In genomic region chr16:37732023-37732761, GRCm38 (mm10) we compare ENCODE assay signal across 9 mouse cellular contexts. TPM values are rescaled to one million over a fixed set of nuclear protein-coding genes. Genes with fewer than 3 reads are reported as not detected.
DNase-seq lines count a peak whose midpoint lies in the region; ATAC-seq and TF ChIP-seq lines count a peak whose summit lies in the region.
"Had no signal": no experiment of that assay in that cellular context is flagged by ENCODE, and none has a peak within 500 bp of the region (broad histone marks: within the 10 kb centered on the region; RNA-seq: fewer than 3 reads in every experiment).

No protein-coding gene starts in this region.

- H3K36me3 ChIP-seq in heart, embryonic 16.5 days (ENCODE audit: control insufficient read depth, insufficient read depth) = no peaks in the 10 kb centered on the region
- H3K36me3 ChIP-seq: liver, embryonic 15.5 days had no signal

- H3K4me2 ChIP-seq in heart, embryonic 16.5 days (ENCODE audit: low read depth, low read length) = no peak overlapping the region
- H3K4me2 ChIP-seq: liver, embryonic 15.5 days had no signal

- H3K27me3 ChIP-seq in heart, embryonic 16.5 days (ENCODE audit: control insufficient read depth, insufficient read depth, low read length) = no peaks in the 10 kb centered on the region
- H3K27me3 ChIP-seq in cerebellum, adult 2 months (ENCODE audit: control insufficient read depth, insufficient read depth, low read length) = no peaks in the 10 kb centered on the region
- H3K27me3 ChIP-seq: liver, embryonic 15.5 days had no signal

- no peaks in the 10 kb centered on the region for H3K9me3 ChIP-seq in heart, embryonic 16.5 days (replicated peaks; ENCODE audit: control insufficient read depth, low read length)
- H3K9me3 ChIP-seq: liver, embryonic 15.5 days had no signal

- peak; percentile 8 for DNase-seq in layer of hippocampus, adult 9-10 months (ENCODE audit: low spot score)
- DNase-seq in layer of hippocampus, postnatal 25 days (ENCODE audit: extremely low spot score in 1 of 2, low spot score in 1 of 2) = no peak
- peak; percentile 78 for DNase-seq in fibroblast of lung, adult 2 months (ENCODE audit: low read depth)
- DNase-seq in cerebellum, postnatal 4 days (ENCODE audit: low spot score in 2 of 2) = no peak
- DNase-seq in cerebellum, adult 2 months = no peak
- no peak for DNase-seq in thymus, postnatal 4 days

- 58% methylated on average over 7 of the region's 7 CpGs for WGBS in heart, embryonic 16.5 days
- WGBS in cerebellum, adult 2 months = 44% methylated on average over 7 of the region's 7 CpGs

- TF ChIP-seq POLR2A in cerebellum, adult 2 months (IDR thresholded peaks at IDR 0.05; ENCODE audit: borderline replicate concordance, insufficient read depth, low read length) = no peak

- ATAC-seq in heart, embryonic 16.5 days (replicated peaks; ENCODE audit: extremely low read depth, insufficient read depth, low FRiP score) = peak; percentile 45; the same call in 1 of the 2 replicates
- peak; percentile 11; the same call in 1 of the 2 replicates for ATAC-seq in megakaryocyte, adult 5-6 weeks (ENCODE audit: poor library complexity, severe bottlenecking)

- TF ChIP-seq CTCF in cerebellum, adult 2 months (IDR thresholded peaks at IDR 0.05; ENCODE audit: borderline replicate concordance, insufficient read depth, low read depth, low read length) = no peak

- peaks cover 38% of the 10 kb centered on the region for H3K4me1 ChIP-seq in heart, embryonic 16.5 days (ENCODE audit: control insufficient read depth, insufficient read depth, low read length)
- H3K4me1 ChIP-seq in cerebellum, adult 2 months (ENCODE audit: control insufficient read depth, insufficient read depth, low read length) = no peaks in the 10 kb centered on the region
- H3K4me1 ChIP-seq: liver, embryonic 15.5 days had no signal

- no peak overlapping the region for H3K4me3 ChIP-seq in heart, embryonic 16.5 days (ENCODE audit: low read length)
- H3K4me3 ChIP-seq in cerebellum, adult 2 months (replicated peaks; ENCODE audit: insufficient read depth, low read depth, low read length) = no peak overlapping the region
- H3K4me3 ChIP-seq: liver, embryonic 15.5 days had no signal

- H3K9ac ChIP-seq in heart, embryonic 16.5 days (ENCODE audit: low read length) = no peak overlapping the region
- H3K9ac ChIP-seq: liver, embryonic 15.5 days had no signal

- H3K27ac ChIP-seq in heart, embryonic 16.5 days (ENCODE audit: low read length) = peak overlapping the region; percentile 68
- H3K27ac ChIP-seq in cerebellum, adult 2 months (ENCODE audit: insufficient read depth, low read length) = no peak overlapping the region
- H3K27ac ChIP-seq: liver, embryonic 15.5 days had no signal

RNA-seq across cellular contexts. Expression of gene Fstl1, which starts 44.5 kb away (rescaled TPM):
- 10 to 100 TPM; 32.0 to 36.1 TPM for total RNA-seq in layer of hippocampus, postnatal 25 days (2021)
- 420 and 441 TPM in 2 replicates for polyA plus RNA-seq in heart, embryonic 16.5 days (2015; fragmentation: Nextera tagmentation; extraction: Ambion mirVana)
- total RNA-seq in megakaryocyte, adult 5-6 weeks (2015) = 0.16 and 1.1 TPM in 2 replicates
- total RNA-seq in megakaryocyte, adult 5-6 weeks (2017) = 0.44 and 0.89 TPM in 2 replicates
- polyA plus RNA-seq in cerebellum, adult 2 months (2012; rRNA removed) = 26.9 and 35.2 TPM in 2 replicates

Comparison
In these comparisons a context has a peak if more than half of its experiments do, and no peak if none do; other contexts are left out.
1. DNase-seq: peak in layer of hippocampus, adult 9-10 months (single experiment) and fibroblast of lung, adult 2 months (single experiment); none in layer of hippocampus, postnatal 25 days (0 of 2), cerebellum, postnatal 4 days (0 of 2), cerebellum, adult 2 months (0 of 2) and thymus, postnatal 4 days (single experiment).
2. RNA of gene Fstl1, which starts 44.5 kb away (total RNA-seq): 32.0 to 36.1 TPM in layer of hippocampus, postnatal 25 days; 0.16 to 1.1 TPM in megakaryocyte, adult 5-6 weeks; every median in the first group is over 10 times any median in the second.